Mouse (Mus musculus) small intestine, adult 2 months (tissue): ENCODE data around the gene Btg2. TPM values are rescaled to one million over a fixed set of nuclear protein-coding genes. Genes with fewer than 3 reads are reported as not detected.

Experiments used
- H3K27ac ChIP-seq: fragments of 200-500 bp; 2 replicates; pipeline ENCODE4 v1.5.1; 2012; ENCODE audit warnings: low read depth, low read length, control low read depth, inconsistent platforms; ENCODE audit not compliant: insufficient read depth
- H3K27me3 ChIP-seq: fragments of 200-500 bp; 2 replicates; pipeline ENCODE4 v1.6.1; 2012; ENCODE audit warnings: mild to moderate bottlenecking, moderate library complexity, low read length, inconsistent platforms; ENCODE audit not compliant: control insufficient read depth, insufficient read depth
- H3K36me3 ChIP-seq: fragments of 200-500 bp; 2 replicates; pipeline ENCODE4 v1.6.1; 2012; ENCODE audit warnings: mild to moderate bottlenecking, low read length, control low read depth, inconsistent platforms; ENCODE audit not compliant: control insufficient read depth, insufficient read depth
- H3K4me1 ChIP-seq: fragments of 200-500 bp; 2 replicates; pipeline ENCODE4 v1.6.1; 2012; ENCODE audit warnings: low read length, inconsistent platforms, mixed read lengths; ENCODE audit not compliant: control insufficient read depth, insufficient read depth, insufficient read length
- H3K4me3 ChIP-seq: fragments of 200-500 bp; 2 replicates; pipeline ENCODE4 v1.5.1; 2012; ENCODE audit warnings: low read depth, mild to moderate bottlenecking, control low read depth, inconsistent platforms, low read length, moderate library complexity
- CTCF ChIP-seq: fragments of 200-500 bp; IDR thresholded peaks from 2 replicates; pipeline ENCODE4 v1.5.1; 2012; ENCODE audit warnings: low read depth, mild to moderate bottlenecking, control low read depth, inconsistent platforms, low read length, moderate library complexity, mixed read lengths; ENCODE audit not compliant: insufficient replicate concordance, insufficient read length; ENCODE audit errors: extremely low read depth
- POLR2A ChIP-seq: fragments of 200-500 bp; IDR thresholded peaks from 2 replicates; pipeline ENCODE4 v1.6.1; 2012; ENCODE audit warnings: low read depth, mild to moderate bottlenecking, control low read depth, inconsistent platforms, low read length, moderate library complexity
- WGBS: fragments of 180-500 bp; shearing (Covaris S2); methylation state at CpG from one replicate; pipeline ENCODE4 v1.1.7; 2018; 5-methylcytosine and 5-hydroxymethylcytosine counted together
- polyA plus RNA-seq: library from polyadenylated mRNA; depleted of rRNA; stranded (reverse); fragments of >200 nt; gene quantifications from 2 replicates; pipeline ENCODE4 v1.2.3, GENCODE M21; 2012

The Btg2 gene
- polyA plus RNA-seq, 1 experiment = 73.7 TPM

DNA sequence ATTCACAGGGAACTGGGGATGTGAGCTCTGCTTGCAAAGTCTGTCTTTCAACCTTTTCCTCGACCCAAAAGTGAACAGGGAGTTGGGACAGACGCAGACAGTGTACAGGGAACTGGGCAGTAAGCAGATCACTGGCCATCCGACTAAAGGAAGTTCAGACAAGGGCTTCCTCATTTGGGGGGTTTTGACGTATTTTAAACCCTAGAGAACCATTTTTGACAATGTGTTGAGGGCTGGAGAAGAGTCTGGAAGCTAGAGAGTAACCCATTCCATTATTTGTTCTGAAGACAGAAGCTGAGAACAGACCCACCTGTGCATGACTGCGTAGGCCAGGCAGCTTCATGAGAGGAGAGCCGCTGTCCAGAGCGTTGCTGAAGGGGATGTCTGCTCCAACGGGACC, 4.8 kb upstream of the Btg2 start:
- no peaks in the 10 kb centered on the region for H3K36me3 ChIP-seq
- H3K4me1 ChIP-seq = peaks cover 24% of the 10 kb centered on the region; the same call in 1 of the 2 replicates

DNA sequence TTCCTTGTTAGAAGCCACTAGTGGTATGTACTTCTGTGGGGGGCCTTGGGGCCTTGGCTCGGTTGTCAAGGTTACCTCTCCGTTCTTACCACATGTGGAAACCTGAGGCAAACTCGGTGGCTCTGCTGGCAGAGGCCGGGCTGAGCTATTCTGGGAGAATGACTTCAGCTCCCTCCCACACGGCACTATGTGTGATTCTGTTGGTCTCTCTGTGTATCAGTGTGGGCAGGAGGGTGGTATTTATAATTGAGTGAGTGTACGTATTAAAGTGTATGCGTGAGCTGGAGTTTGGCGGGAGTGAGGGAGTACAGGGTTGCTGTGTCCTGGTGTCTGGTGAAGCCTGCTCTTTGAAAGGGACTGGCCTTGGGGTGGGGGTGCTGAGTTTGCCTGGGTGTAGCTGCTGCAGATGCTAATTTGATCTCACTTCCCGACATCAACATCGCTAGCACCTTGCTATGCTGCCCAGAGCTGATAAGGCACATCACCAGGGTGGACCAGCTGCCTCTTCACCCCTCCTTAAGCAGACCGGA, 4.1 kb upstream of the Btg2 start:
- no peaks in the 10 kb centered on the region for H3K27me3 ChIP-seq
- H3K4me3 ChIP-seq = no peak overlapping the region
- H3K27ac ChIP-seq = peak overlapping the region; percentile 27; the same call in 1 of the 2 replicates
- TF ChIP-seq CTCF = no peak
- no peak for TF ChIP-seq POLR2A
- peaks cover 24% of the 10 kb centered on the region; the same call in 1 of the 2 replicates for H3K4me1 ChIP-seq
- no peaks in the 10 kb centered on the region for H3K36me3 ChIP-seq
- WGBS = 80% methylated on average over 11 of the region's 11 CpGs

More for the DNA sequence above, 4.8 kb upstream of the Btg2 start:
- Histone ChIP-seq H3K4me3 (no peak overlapping the region), H3K27ac (peak overlapping the region; percentile 27; the same call in 1 of the 2 replicates), H3K27me3 (no peaks in the 10 kb centered on the region)
- TF ChIP-seq CTCF = no peak
- TF ChIP-seq POLR2A = no peak
- 84% methylated on average over 8 of the region's 8 CpGs for WGBS

DNA sequence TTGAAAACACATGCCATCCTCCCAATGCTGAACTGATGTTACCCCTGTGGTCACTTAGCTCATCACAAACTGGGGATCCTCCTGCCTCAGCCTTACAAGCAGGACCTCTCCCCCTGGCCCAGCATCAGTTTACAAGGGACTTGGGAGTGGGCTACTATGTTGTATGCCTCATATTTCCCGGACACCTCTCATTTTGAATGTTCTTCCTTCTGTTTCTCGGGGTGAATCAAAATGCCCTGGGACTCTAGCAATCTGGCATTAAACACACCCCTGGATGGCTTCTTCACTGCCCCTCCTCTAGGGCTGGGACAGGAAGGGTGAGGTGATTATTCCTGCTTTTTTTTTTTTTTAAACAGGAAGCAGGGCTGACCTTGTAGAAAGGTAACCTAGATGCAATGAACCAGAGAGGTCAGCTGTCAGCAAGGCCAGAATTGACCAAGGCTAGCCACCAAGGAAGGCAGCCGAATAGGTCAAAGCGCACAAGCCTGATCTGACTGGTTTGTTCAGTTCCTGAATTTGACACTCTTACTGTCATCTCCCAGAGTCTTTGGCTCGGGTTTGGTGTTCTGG, 2.0 kb upstream of the Btg2 start:
- Histone ChIP-seq H3K27me3 (no peaks in the 10 kb centered on the region), H3K27ac (no peak overlapping the region), H3K36me3 (peaks cover 16% of the 10 kb centered on the region), H3K4me1 (peaks cover 27% of the 10 kb centered on the region; the same call in 1 of the 2 replicates), H3K4me3 (no peak overlapping the region)
- 75% methylated on average over 5 of the region's 5 CpGs for WGBS
- TF ChIP-seq POLR2A (no peak), CTCF (no peak)

DNA sequence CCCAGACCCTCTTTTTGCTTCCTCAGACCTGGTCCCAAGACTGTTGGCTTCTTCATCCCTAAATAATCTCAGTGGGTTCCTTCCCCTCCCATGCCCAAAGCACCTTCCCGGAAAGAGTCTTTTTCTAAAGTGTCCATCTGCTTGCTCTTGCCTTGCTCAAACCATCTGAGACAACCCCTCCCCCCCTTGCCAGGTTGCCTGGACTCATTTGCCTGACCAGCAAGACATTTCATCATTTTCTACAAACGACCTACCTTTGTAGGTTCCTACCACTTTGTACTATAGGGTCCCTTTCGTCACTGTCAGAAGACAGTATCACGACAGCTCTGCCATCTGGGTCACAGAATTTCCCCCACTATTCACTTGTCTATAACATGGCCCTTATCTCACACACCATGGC, 1.5 kb upstream of the Btg2 start:
- peak overlapping the region; percentile 38; the same call in 1 of the 2 replicates for H3K27ac ChIP-seq
- H3K4me1 ChIP-seq = peaks cover 28% of the 10 kb centered on the region; the same call in 1 of the 2 replicates
- TF ChIP-seq POLR2A = no peak
- TF ChIP-seq CTCF = no peak
- no peak overlapping the region for H3K4me3 ChIP-seq
- 91% methylated on average over 4 of the region's 4 CpGs for WGBS
- no peaks in the 10 kb centered on the region for H3K27me3 ChIP-seq
- peaks cover 22% of the 10 kb centered on the region for H3K36me3 ChIP-seq

DNA sequence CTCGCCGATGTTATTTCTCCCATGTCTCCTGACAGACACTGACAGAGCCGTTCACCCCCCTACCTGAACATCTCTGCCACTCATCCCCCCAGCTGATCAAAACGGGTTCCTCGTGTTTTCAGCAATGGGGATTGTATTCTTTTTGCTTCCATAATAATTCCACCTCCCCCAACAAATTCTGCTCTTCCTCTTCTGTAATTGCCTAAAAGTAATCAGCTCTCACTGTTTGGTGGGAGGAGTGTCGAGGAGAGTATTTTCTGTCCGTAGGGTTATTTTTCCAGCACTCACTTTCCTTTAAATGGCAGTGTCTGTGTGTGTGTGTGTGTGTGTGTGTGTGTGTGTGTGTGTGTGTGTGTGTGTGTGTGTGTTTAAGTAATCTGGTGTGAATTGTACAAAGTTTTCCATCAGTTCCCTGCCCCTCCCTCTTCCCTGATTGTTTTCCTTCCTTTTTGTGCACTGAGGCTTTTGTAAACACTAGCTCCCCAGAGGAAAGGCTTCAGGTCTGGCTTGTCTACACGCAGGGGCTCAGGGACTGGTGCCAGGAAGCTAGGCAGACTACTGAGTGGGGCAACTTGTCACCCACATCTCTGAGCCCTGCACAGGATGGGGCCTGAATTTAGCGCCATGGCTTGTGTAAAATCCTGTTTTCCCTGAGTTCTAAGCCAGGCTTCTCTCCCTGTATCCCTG, 700 bp upstream of the Btg2 start:
- WGBS = 11% methylated on average over 9 of the region's 9 CpGs
- Histone ChIP-seq H3K4me1 (peaks cover 31% of the 10 kb centered on the region), H3K4me3 (peak overlapping the region; percentile 57), H3K27me3 (no peaks in the 10 kb centered on the region), H3K36me3 (peaks cover 28% of the 10 kb centered on the region), H3K27ac (peak overlapping the region; percentile 81)
- TF ChIP-seq CTCF (no peak), POLR2A (no peak)

DNA sequence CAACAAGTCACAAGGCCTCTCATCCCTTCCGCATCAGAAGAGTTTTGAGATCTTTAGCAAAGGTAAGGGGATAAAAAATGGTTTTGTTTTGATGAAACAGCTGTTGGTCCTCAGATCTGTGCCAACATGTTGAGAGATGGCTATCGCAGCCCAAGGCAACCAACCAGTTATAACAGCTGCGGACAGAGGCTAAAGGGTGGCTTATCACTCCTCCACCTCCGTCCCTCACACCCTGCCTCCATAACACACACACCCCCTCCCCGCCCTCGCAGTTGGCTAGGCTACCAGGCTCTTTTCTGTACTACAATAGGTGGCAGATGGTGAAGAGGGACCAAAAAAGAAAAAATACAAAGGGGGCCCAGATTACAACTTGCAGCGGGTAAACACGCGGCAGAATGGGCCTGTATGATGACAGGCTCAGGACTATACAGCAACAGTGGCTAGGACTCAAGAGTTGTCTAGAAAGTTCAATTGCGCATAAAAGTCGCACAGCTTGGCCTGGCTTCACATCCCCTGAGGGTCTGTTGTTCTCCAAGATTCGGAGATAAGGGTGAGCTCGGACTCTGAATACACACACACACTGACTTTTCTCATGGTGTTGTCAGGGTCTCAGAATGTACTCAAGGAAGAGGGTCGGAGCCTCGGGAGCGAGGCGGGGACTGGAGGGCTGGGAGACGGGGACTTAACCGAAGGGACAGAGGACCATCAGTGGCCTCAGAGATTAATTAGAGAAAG, 692 bp downstream of the Btg2 start:
- Histone ChIP-seq H3K36me3 (peaks cover 30% of the 10 kb centered on the region), H3K27ac (peak overlapping the region; percentile 68), H3K4me1 (peaks cover 32% of the 10 kb centered on the region), H3K4me3 (peak overlapping the region; percentile 70), H3K27me3 (no peaks in the 10 kb centered on the region)
- TF ChIP-seq POLR2A (no peak), CTCF (no peak)
- WGBS = 1% methylated on average over 19 of the region's 19 CpGs
